Mouse (Mus musculus) cerebellum, adult 2 months (tissue): ENCODE results near the gene Aldh1l2. TPM values are rescaled to one million over a fixed set of nuclear protein-coding genes. Genes with fewer than 3 reads are reported as not detected.

Source experiments
- DNase-seq, 2 experiments: peaks; one replicate each; pipeline ENCODE4 v3.0.0; 2021
- H3K27ac ChIP-seq: fragments of 200-500 bp; 2 replicates; pipeline ENCODE4 v1.5.1; 2012; ENCODE audit warnings: low read length, control low read depth, inconsistent platforms; ENCODE audit not compliant: insufficient read depth
- H3K27me3 ChIP-seq: fragments of 200-500 bp; 2 replicates; pipeline ENCODE4 v1.6.1; 2012; ENCODE audit warnings: inconsistent platforms, mild to moderate bottlenecking, low read length, moderate library complexity; ENCODE audit not compliant: control insufficient read depth, insufficient read depth
- H3K4me1 ChIP-seq: fragments of 200-500 bp; 2 replicates; pipeline ENCODE4 v1.6.1; 2011; ENCODE audit warnings: low read length; ENCODE audit not compliant: control insufficient read depth, insufficient read depth
- H3K4me3 ChIP-seq: fragments of 200-500 bp; replicated peaks from 2 replicates; pipeline ENCODE3; 2011; ENCODE audit warnings: mild to moderate bottlenecking, low read depth, low read length, control low read depth; ENCODE audit not compliant: insufficient read depth
- CTCF ChIP-seq: fragments of 200-500 bp; IDR thresholded peaks from 2 replicates; pipeline ENCODE4 v1.5.1; 2011; ENCODE audit warnings: low read depth, mild to moderate bottlenecking, control low read depth, low read length, moderate library complexity, borderline replicate concordance; ENCODE audit not compliant: insufficient read depth
- POLR2A ChIP-seq: fragments of 200-500 bp; IDR thresholded peaks from 2 replicates; pipeline ENCODE4 v1.6.1; 2011; ENCODE audit warnings: low read length, control low read depth, borderline replicate concordance; ENCODE audit not compliant: insufficient read depth
- WGBS: fragments of 180-500 bp; shearing (Covaris S2); methylation state at CpG from one replicate; pipeline ENCODE4 v1.1.7; 2018; 5-methylcytosine and 5-hydroxymethylcytosine counted together
- polyA plus RNA-seq: library from polyadenylated mRNA; depleted of rRNA; stranded (reverse); fragments of >200 nt; gene quantifications from 2 replicates; pipeline ENCODE4 v1.2.3, GENCODE M21; 2012; rRNA removed

Aldh1l2 gene
- 8.9 and 9.1 TPM in 2 replicates for polyA plus RNA-seq

GRCm38 (mm10) chr10:83533910-83534283 is at the start of gene Aldh1l2:
Aldh1l2 (minus strand) TSS chr10:83534140.
- H3K4me1 ChIP-seq: no peaks in the 10 kb centered on the region
- H3K4me3 ChIP-seq: peak within 1 kb of the TSS; percentile 84
- H3K27me3 ChIP-seq: no peaks in the 10 kb centered on the region
- under 1% methylated on average over 21 of the region's 21 CpGs for WGBS
- TF ChIP-seq CTCF (no peak), POLR2A (no peak)
- peak within 1 kb of the TSS; percentile 11; the same call in 1 of the 2 replicates for H3K27ac ChIP-seq
- DNase-seq: peak; percentile 81 to 86

- DNase-seq: no peak
- 94% methylated on average over 7 of the region's 7 CpGs for WGBS
- Histone ChIP-seq H3K4me3 (no peak overlapping the region), H3K27ac (no peak overlapping the region), H3K27me3 (no peaks in the 10 kb centered on the region), H3K4me1 (no peaks in the 10 kb centered on the region)
- no peak for TF ChIP-seq CTCF
Measured at GRCm38 (mm10) chr10:83565449-83566441, 31.8 kb upstream of the Aldh1l2 start.

GRCm38 (mm10) chr10:83563005-83563404 is 29.1 kb upstream of the Aldh1l2 start:
- Histone ChIP-seq H3K4me1 (no peaks in the 10 kb centered on the region), H3K27me3 (no peaks in the 10 kb centered on the region), H3K27ac (no peak overlapping the region), H3K4me3 (no peak overlapping the region)
- no peak for DNase-seq
- no peak for TF ChIP-seq POLR2A
- TF ChIP-seq CTCF: no peak

- no peak for TF ChIP-seq POLR2A
- TF ChIP-seq CTCF: no peak
- no peak for DNase-seq
- Histone ChIP-seq H3K4me1 (peaks cover 3% of the 10 kb centered on the region; the same call in 1 of the 2 replicates), H3K4me3 (no peak overlapping the region), H3K27me3 (no peaks in the 10 kb centered on the region), H3K27ac (no peak overlapping the region)
- 52% methylated on average over 3 of the region's 3 CpGs for WGBS
Measured at GRCm38 (mm10) chr10:83545341-83545740, 11.4 kb upstream of the Aldh1l2 start.

- H3K27ac ChIP-seq: peak overlapping the region; percentile 59; the same call in 1 of the 2 replicates
- H3K4me1 ChIP-seq: peaks cover 3% of the 10 kb centered on the region; the same call in 1 of the 2 replicates
- H3K27me3 ChIP-seq: no peaks in the 10 kb centered on the region
- no peak for DNase-seq
- H3K4me3 ChIP-seq: peak overlapping the region; percentile 71
- TF ChIP-seq POLR2A (no peak), CTCF (no peak)
- WGBS: under 1% methylated on average over 39 of the region's 41 CpGs
Measured at GRCm38 (mm10) chr10:83544103-83544479, 10.2 kb upstream of the Aldh1l2 start.

GRCm38 (mm10) chr10:83543439-83544102 is 9.6 kb upstream of the Aldh1l2 start, which contains the start of gene Washc4:
Washc4 (plus strand) TSS chr10:83543752.
- TF ChIP-seq CTCF (no peak), POLR2A (peak; percentile 97)
- under 1% methylated on average over 49 of the region's 49 CpGs for WGBS
- peak; percentile 95 to 97 for DNase-seq
- H3K27me3 ChIP-seq: no peaks in the 10 kb centered on the region
- peaks cover 3% of the 10 kb centered on the region; the same call in 1 of the 2 replicates for H3K4me1 ChIP-seq
- peak within 1 kb of the TSS; percentile 91 for H3K27ac ChIP-seq
- peak within 1 kb of the TSS; percentile 71 for H3K4me3 ChIP-seq

- Histone ChIP-seq H3K27ac (no peak overlapping the region; the same call in 1 of the 2 replicates), H3K4me3 (no peak overlapping the region), H3K4me1 (peaks cover 3% of the 10 kb centered on the region; the same call in 1 of the 2 replicates), H3K27me3 (no peaks in the 10 kb centered on the region)
- peak; percentile 29 to 65 for DNase-seq
- TF ChIP-seq CTCF: no peak
- no peak for TF ChIP-seq POLR2A
- WGBS: 15% methylated on average over 7 of the region's 7 CpGs
Measured at GRCm38 (mm10) chr10:83542241-83542640, 8.3 kb upstream of the Aldh1l2 start.

GRCm38 (mm10) chr10:83540092-83540491 is 6.2 kb upstream of the Aldh1l2 start:
- Histone ChIP-seq H3K4me1 (peaks cover 3% of the 10 kb centered on the region; the same call in 1 of the 2 replicates), H3K27ac (no peak overlapping the region), H3K4me3 (no peak overlapping the region), H3K27me3 (no peaks in the 10 kb centered on the region)
- 65% methylated on average over 3 of the region's 3 CpGs for WGBS
- no peak for DNase-seq
- TF ChIP-seq CTCF (no peak), POLR2A (no peak)
